Mouse (Mus musculus) liver, embryonic 15.5 days (tissue): Measurements from ENCODE around the gene Hgf. TPM values are rescaled to one million over a fixed set of nuclear protein-coding genes. Genes with fewer than 3 reads are reported as not detected.

Source experiments
- ATAC-seq: fragments of 200-750 bp; cut with Nextera tagmentation; 2 replicates; pipeline ENCODE4 v1.8.0; 2017; ENCODE audit warnings: moderate number of reproducible peaks, mild to moderate bottlenecking, moderate library complexity; ENCODE audit not compliant: insufficient read depth
- H3K27ac ChIP-seq: fragments of 300-500 bp; sonication (generic); replicated peaks from 2 replicates; pipeline ENCODE4 v1.5.1; 2015; ENCODE audit warnings: mild to moderate bottlenecking, inconsistent platforms
- H3K27me3 ChIP-seq: fragments of 300-500 bp; sonication (generic); 2 replicates; pipeline ENCODE4 v1.6.1; 2015; ENCODE audit warnings: mild to moderate bottlenecking, inconsistent platforms
- H3K36me3 ChIP-seq: fragments of 300-500 bp; sonication (generic); replicated peaks from 2 replicates; pipeline ENCODE4 v1.6.1; 2015; ENCODE audit warnings: moderate library complexity, mild to moderate bottlenecking, inconsistent platforms
- H3K4me1 ChIP-seq: fragments of 300-500 bp; sonication (generic); replicated peaks from 2 replicates; pipeline ENCODE4 v1.6.1; 2015; ENCODE audit warnings: inconsistent platforms
- H3K4me2 ChIP-seq: fragments of 300-500 bp; sonication (generic); 2 replicates; pipeline ENCODE4 v1.6.1; 2015; ENCODE audit warnings: moderate library complexity, mild to moderate bottlenecking, inconsistent platforms
- H3K4me3 ChIP-seq: fragments of 300-500 bp; sonication (generic); replicated peaks from 2 replicates; pipeline ENCODE4 v1.5.1; 2015; ENCODE audit warnings: mild to moderate bottlenecking, inconsistent platforms
- H3K9ac ChIP-seq: fragments of 300-500 bp; sonication (generic); 2 replicates; pipeline ENCODE4 v1.6.1; 2015; ENCODE audit warnings: moderate library complexity, mild to moderate bottlenecking, inconsistent platforms
- H3K9me3 ChIP-seq: fragments of 300-500 bp; sonication (generic); replicated peaks from 2 replicates; pipeline ENCODE4 v1.6.1; 2016; ENCODE audit warnings: inconsistent platforms
- WGBS: fragments of 180-500 bp; shearing (Covaris S2); methylation state at CpG from one replicate; pipeline ENCODE4 v1.1.7; 2015; ENCODE audit warnings: mixed read lengths; ENCODE audit not compliant: insufficient replicate concordance; 5-methylcytosine and 5-hydroxymethylcytosine counted together
- polyA plus RNA-seq: library from polyadenylated mRNA; unstranded; fragments of >200 nt; fragmentation: Nextera tagmentation; extraction: Ambion mirVana; gene quantifications from 2 replicates; pipeline ENCODE4 v1.2.1, GENCODE M21; 2015

Hgf gene
- polyA plus RNA-seq: 3.0 and 3.1 TPM in 2 replicates

DNA sequence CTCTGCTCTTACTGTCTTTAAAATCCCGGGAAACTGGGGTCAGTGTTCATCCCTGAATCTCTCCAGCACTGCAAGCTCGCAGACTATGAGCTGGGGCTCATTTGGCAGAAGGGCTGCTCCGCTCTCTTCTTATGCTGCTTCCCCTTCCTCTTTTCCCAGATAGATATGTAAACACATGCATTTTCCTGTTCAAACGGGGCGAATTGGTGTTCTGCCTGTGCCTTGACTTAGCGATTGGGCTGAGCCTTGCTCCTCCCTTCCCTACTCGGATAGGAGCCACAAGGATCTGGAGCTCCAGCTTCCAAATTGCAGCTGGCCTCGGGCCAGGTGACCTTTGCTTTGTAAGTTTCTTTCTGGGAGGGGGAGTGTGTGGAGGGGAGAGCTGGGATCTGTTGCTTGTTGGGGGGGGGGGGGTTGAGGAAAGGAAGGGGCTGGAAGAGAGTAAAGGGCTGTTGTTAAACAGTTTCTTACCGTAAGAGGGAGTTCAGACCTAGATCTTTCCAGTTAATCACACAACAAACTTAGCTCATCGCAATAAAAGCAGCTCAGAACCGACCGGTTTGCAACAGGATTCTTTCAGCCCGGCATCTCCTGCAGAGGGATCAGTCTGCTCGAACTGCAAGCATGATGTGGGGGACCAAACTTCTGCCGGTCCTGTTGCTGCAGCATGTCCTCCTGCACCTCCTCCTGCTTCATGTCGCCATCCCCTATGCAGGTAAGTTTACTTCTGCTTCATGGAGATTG, at the start of gene Hgf:
Gene Hgf (plus strand): TSS at position 192 of the 744 bp plus-strand sequence.
- WGBS: 1% methylated on average over 16 of the region's 16 CpGs
- Histone ChIP-seq H3K36me3 (no peaks in the 10 kb centered on the region), H3K4me3 (peak within 1 kb of the TSS; percentile 39), H3K27ac (0 out of 2 replicates have a peak within 1 kb of the TSS, but pooled peaks have one; percentile 6), H3K4me2 (peak within 1 kb of the TSS; percentile 45), H3K4me1 (no peaks in the 10 kb centered on the region), H3K9me3 (no peaks in the 10 kb centered on the region), H3K27me3 (no peaks in the 10 kb centered on the region), H3K9ac (no peak within 1 kb of the TSS)
- ATAC-seq: peak; percentile 40

DNA sequence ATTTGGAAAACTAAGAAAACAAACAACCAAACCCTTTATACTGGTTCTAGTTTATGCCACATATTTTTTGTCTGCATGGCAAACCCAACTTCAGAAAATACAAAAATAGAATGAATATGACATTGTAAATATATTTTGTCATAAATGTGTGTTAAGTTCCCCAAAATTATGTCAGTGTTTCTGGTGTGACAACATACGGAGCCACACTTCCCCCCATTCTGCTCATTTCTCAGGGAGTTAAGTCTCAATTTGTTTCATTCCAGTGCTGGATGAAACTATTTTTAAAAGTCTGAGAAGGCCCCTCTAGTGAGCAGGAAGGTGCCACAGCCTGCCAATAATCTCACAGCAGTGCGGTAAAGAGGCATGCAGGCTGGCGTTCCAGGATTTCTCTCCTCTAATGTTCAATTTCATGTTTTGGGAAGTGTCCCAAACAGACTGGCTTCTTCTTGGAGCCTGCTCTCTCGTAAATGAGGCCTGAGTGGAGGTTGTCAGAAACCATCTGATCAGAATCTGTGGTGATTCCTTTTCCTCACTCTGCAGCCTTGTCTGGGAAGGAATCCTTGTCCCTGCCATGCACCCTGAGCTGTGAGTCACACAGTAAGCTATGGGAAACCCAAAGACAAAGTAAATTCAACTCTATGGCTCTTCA, 46.5 kb upstream of the Hgf start:
- WGBS: 57% methylated on average over 4 of the region's 4 CpGs
- no peak for ATAC-seq
- H3K4me1 ChIP-seq: no peaks in the 10 kb centered on the region
- H3K4me2 ChIP-seq: no peak overlapping the region
- no peak overlapping the region for H3K9ac ChIP-seq
- no peaks in the 10 kb centered on the region for H3K9me3 ChIP-seq
- no peaks in the 10 kb centered on the region for H3K36me3 ChIP-seq
- H3K27ac ChIP-seq: no peak overlapping the region
- H3K27me3 ChIP-seq: no peaks in the 10 kb centered on the region
- no peak overlapping the region for H3K4me3 ChIP-seq

DNA sequence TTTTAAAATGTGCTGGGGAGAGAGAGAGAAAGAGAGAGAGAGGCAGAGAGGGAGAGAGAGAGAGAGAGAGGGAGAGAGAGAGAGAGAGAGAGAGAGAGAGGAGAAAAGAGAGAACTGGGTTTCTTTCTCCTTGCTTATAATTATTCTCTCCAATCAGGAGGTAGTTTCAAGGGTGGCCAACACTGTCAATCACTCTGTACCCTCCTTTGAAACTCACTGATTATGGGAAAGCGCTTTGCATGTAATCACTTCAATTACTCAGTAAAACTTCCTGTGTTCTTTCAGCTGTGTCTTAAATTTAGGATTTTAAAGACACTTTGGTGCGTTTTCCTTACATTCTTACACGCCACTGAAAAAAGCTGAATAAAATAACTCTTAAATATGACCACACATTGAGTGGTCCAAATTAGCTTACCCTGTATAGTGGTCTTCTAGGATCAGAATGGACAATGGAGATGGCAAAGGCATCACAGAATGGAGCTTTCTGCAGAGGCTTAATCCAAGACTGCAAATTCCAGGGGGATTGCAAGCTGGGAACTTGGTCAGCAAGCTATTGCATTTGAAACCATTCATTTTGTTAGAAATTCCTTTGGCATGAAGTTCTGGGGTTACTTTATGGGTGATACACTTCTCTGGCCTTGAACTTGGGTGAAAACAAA, 21.5 kb upstream of the Hgf start:
- Histone ChIP-seq H3K4me1 (no peaks in the 10 kb centered on the region), H3K4me3 (no peak overlapping the region), H3K4me2 (no peak overlapping the region), H3K27me3 (no peaks in the 10 kb centered on the region), H3K9me3 (no peaks in the 10 kb centered on the region), H3K9ac (no peak overlapping the region), H3K27ac (no peak overlapping the region), H3K36me3 (no peaks in the 10 kb centered on the region)
- no peak for ATAC-seq
- WGBS: 62% methylated on average over 3 of the region's 3 CpGs

DNA sequence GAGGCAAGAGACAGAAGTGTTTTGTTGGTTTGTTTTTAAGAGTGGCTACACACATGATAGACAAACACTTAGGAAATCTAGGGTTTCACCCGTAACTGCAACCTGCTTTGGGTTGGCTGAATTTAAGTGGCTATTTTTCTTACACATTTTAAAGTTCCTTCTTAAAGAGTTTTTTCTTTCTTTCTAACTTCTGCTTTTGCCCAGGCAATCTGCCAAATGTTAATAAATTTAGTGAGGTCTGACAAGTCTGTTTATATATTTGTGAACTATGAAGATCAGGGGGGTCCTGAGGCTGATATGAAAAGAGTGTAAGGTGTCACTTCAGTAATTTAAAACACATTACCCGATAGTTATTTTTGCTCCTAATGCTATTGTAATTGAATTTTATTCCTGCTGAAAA, 15.2 kb upstream of the Hgf start:
- 42% methylated on average over 2 of the region's 2 CpGs for WGBS
- no peak overlapping the region for H3K27ac ChIP-seq
- no peak overlapping the region for H3K4me3 ChIP-seq
- H3K27me3 ChIP-seq: no peaks in the 10 kb centered on the region
- no peaks in the 10 kb centered on the region for H3K4me1 ChIP-seq
- no peaks in the 10 kb centered on the region for H3K9me3 ChIP-seq
- no peak for ATAC-seq
- H3K36me3 ChIP-seq: no peaks in the 10 kb centered on the region
- no peak overlapping the region for H3K4me2 ChIP-seq
- no peak overlapping the region for H3K9ac ChIP-seq

DNA sequence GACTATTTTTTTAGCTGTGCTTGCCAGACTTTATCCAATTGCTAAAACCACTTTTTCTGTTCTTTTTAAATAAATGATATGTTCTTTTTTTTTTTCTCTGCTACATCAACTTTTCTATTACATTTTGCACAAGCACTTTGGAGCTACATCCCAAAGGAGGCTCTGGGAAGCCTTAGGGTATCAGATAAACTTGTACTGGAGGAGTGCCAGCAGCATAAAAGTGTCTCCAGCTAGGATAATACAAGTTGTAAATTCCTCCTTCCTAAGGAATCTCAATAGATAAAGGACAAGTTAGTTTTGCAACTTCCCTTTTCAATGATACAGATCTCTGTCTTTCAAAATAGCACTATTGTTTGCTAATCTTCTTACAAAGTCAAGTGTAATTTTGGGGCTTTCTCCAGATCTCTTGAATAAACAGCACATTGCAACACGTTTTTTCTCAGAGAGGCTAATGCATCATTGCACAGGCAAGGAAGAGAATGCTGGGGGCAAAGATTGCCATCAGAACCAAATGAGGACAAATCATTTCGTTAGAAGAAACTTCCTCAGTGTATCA, 11.7 kb upstream of the Hgf start:
- no peak overlapping the region for H3K9ac ChIP-seq
- no peak overlapping the region for H3K4me2 ChIP-seq
- WGBS: 8% methylated on average over 2 of the region's 2 CpGs
- no peak overlapping the region for H3K27ac ChIP-seq
- no peaks in the 10 kb centered on the region for H3K4me1 ChIP-seq
- H3K27me3 ChIP-seq: no peaks in the 10 kb centered on the region
- no peaks in the 10 kb centered on the region for H3K36me3 ChIP-seq
- H3K4me3 ChIP-seq: no peak overlapping the region
- no peaks in the 10 kb centered on the region for H3K9me3 ChIP-seq
- ATAC-seq: no peak

DNA sequence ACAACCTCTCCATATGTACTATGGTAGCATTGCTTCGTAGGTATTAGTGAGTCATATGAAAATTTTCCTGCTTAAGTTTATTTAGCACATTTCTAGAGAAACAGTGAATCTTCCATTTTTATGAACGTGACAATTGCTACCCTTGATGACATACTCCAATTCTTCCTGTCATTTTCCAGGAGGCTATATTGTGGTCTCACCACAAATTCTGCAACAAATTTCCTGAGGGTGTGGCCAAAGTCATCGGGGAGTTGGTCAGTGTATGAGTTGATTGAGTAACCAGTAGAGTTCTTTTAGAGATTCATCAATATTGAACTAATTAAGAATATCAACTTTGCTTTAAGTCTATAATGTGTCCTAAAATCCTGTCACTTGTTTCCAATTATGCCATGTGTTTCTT, 5.8 kb upstream of the Hgf start:
- 39% methylated on average over 3 of the region's 3 CpGs for WGBS
- no peak overlapping the region for H3K4me2 ChIP-seq
- no peak for ATAC-seq
- no peak overlapping the region for H3K4me3 ChIP-seq
- no peak overlapping the region for H3K9ac ChIP-seq
- no peaks in the 10 kb centered on the region for H3K36me3 ChIP-seq
- no peak overlapping the region for H3K27ac ChIP-seq
- no peaks in the 10 kb centered on the region for H3K27me3 ChIP-seq
- no peaks in the 10 kb centered on the region for H3K4me1 ChIP-seq
- no peaks in the 10 kb centered on the region for H3K9me3 ChIP-seq

DNA sequence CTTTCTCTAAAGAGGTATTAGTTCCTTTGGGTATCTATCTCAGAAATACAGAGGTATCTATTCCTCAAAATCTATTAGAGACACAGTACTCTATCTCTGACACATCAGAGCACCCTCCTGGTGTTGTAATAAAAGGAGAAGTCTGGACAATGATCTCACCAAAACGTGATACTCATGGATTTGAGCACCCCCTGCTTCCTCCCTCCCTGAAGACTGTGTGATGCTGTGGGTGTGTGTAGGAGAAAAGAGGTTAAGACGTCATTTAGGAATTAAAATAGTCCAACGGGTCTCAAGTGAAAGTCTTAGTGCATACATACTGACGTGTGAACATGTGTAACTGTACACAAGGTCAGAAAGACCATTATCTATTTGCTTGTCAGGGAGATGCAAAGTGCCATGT, 648 bp upstream of the Hgf start:
- H3K36me3 ChIP-seq: no peaks in the 10 kb centered on the region
- no peaks in the 10 kb centered on the region for H3K27me3 ChIP-seq
- H3K4me3 ChIP-seq: no peak overlapping the region
- no peaks in the 10 kb centered on the region for H3K4me1 ChIP-seq
- no peaks in the 10 kb centered on the region for H3K9me3 ChIP-seq
- 26% methylated on average over 4 of the region's 4 CpGs for WGBS
- no peak overlapping the region for H3K9ac ChIP-seq
- no peak for ATAC-seq
- H3K27ac ChIP-seq: no peak overlapping the region
- H3K4me2 ChIP-seq: no peak overlapping the region

DNA sequence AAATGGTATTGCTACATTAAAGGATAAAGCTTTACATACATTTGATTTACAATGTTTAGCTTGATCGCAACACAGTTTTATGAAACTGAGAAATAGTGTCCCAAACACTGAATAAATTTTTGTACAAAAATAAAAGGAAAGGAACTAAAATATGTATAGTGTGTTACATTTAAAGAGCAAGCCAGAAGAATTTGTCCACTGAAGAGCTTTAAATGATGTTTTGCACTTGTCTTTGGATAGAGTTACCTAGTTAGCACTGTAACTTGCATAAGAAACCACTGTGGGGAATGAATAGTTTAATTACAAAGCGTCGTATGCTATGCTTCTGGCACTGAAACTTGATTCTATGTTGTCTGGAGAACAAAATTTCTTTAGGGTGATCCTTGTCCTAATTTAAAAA, 7.0 kb downstream of the Hgf start:
- WGBS: 74% methylated on average over 3 of the region's 3 CpGs
- Histone ChIP-seq H3K27me3 (no peaks in the 10 kb centered on the region), H3K9me3 (no peaks in the 10 kb centered on the region), H3K9ac (no peak overlapping the region), H3K4me2 (no peak overlapping the region), H3K4me3 (no peak overlapping the region), H3K36me3 (no peaks in the 10 kb centered on the region), H3K4me1 (no peaks in the 10 kb centered on the region), H3K27ac (no peak overlapping the region)
- no peak for ATAC-seq

DNA sequence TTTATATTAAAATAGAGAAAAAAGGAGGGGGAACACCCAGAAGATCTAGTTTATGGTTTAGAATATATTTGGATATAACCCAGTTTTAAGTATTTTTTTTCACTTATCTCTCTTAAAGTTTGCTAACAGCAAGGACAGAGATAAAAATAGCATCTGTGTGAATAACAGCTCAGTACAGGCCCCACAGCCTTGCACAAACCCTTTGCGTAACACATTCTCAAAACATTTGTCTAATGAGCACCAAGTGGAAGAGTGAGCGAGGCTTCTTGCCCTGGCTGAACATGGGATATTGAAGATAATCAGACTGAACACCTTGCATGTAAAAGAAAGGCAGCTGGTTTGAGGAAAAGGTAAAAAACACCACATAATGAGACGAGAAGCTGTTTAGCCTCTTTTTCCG, 15.7 kb downstream of the Hgf start:
- H3K4me2 ChIP-seq: no peak overlapping the region
- H3K9me3 ChIP-seq: no peaks in the 10 kb centered on the region
- H3K9ac ChIP-seq: no peak overlapping the region
- no peak overlapping the region for H3K27ac ChIP-seq
- H3K4me1 ChIP-seq: no peaks in the 10 kb centered on the region
- H3K36me3 ChIP-seq: no peaks in the 10 kb centered on the region
- no peak for ATAC-seq
- WGBS: 54% methylated on average over 4 of the region's 4 CpGs
- H3K27me3 ChIP-seq: no peaks in the 10 kb centered on the region
- H3K4me3 ChIP-seq: no peak overlapping the region

DNA sequence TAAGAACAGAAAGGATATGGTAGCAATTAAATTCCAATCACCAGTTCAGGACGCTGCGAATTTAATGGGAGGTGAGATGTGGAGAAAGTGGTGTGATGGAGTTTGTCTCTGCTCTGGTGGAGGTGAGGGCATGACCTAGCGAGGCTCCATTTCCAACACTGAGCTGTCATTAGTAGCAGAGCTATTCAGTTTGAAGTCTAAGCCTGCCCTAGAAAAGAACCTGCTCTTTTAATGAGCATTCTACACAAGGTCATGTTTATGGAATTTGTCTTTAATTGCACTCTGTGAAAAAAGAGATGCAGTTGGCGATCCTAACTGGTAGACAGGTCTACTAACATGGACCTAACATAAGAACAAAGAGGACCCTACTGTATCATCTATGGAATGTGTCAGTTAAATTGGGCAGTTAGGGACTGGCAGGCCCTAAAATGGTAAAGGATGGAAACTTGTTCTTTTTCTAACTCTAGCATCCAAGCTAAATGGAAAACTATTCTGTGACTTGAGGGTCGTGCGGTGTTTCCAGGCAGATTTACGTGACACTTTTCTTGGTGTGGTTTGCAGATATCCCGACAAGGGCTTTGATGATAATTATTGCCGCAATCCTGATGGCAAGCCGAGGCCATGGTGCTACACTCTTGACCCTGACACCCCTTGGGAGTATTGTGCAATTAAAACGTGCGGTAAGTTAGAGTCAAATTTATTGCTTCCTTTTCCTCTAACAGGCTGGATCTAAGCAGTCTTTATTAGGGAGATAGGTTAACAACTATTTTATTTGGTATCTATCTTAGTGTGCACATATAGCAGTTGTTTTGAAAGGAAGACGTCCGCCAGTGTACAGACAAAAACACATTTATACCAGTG, 24.8 kb downstream of the Hgf start:
- 41% methylated on average over 14 of the region's 14 CpGs for WGBS
- no peaks in the 10 kb centered on the region for H3K9me3 ChIP-seq
- H3K36me3 ChIP-seq: no peaks in the 10 kb centered on the region
- ATAC-seq: no peak
- no peak overlapping the region for H3K4me2 ChIP-seq
- no peak overlapping the region for H3K9ac ChIP-seq
- no peak overlapping the region for H3K27ac ChIP-seq
- no peaks in the 10 kb centered on the region for H3K27me3 ChIP-seq
- no peak overlapping the region for H3K4me3 ChIP-seq
- H3K4me1 ChIP-seq: no peaks in the 10 kb centered on the region
